Mouse (Mus musculus): ENCODE data around the gene Slc35f5. TPM values are rescaled to one million over a fixed set of nuclear protein-coding genes. Genes with fewer than 3 reads are reported as not detected.

Gene Slc35f5
- total RNA-seq, 2 experiments from 2014 or later, result 17.7 to 42.4 TPM

DNA sequence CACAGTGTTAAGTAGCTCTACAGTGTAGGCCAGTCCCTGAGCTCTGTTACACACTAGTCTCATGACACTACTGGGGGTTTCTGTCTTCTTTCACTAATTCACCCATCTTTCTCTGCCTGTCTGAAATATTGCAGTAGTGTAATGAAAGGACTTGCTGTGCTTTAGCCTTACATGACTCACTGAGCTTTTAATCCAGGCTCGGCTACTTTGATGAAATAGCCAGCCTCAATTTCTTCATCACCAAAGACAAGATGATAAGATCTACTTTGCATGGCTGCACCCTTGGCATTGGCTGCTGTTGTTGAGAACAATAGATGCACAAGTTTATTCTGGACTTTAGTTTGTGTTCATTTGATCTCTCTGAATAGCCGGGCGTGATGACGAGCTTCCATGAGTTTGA lies 7.7 kb downstream of the Slc35f5 start:
- DNase-seq (ENCODE audit: low spot score), result no peak

DNA sequence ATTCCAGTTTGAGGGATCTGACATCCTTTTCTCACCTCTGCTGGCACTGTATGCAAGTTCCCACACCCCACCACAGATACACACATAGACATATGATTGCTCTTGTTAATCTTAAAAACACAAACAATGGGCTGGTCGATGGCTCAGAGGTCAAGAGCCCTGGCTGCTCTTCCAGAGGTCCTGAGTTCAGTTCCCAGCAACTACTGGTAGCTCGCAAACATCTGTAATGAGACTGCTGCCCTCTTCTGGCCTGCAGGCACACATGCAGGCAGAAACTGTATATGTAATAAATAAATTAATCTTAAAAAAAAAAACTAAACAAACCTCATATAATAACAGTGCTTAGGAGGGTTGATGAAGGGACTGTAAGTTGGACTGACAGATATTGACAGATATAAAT lies 13.8 kb downstream of the Slc35f5 start:
- DNase-seq (ENCODE audit: low spot score), result peak; percentile 12

DNA sequence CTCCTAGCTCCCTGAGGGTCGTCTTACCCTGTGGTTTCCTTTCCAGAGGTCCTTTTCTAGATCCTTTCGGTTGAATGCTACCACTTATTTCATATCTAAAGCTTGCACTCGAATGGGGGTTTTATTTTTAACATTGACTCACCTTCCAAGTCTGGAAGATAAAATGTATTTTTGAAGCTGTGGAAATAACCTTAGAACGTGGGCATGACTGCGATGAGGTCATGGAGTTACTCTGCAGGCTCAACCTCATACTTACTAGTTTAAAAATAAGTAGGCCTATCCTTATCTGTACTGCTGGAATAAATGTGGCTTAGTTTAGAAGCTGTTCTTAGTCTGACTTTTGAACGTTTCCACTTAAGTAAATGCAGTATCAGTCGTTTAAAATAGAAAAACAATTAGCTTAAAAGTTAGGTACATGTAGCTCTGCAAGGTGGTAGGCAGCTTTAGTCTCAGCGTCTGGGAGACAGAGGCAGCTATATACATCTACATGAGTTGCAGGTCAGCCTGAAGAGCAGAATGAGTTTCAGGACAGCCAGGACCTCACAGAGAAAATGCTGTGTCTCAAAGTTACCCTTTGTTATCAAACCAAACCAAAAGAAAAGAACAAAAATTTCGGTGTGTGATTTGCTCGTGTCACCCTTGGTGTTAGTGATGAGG lies 15.2 kb downstream of the Slc35f5 start:
- peak; percentile 48 for DNase-seq (ENCODE audit: low spot score)

DNA sequence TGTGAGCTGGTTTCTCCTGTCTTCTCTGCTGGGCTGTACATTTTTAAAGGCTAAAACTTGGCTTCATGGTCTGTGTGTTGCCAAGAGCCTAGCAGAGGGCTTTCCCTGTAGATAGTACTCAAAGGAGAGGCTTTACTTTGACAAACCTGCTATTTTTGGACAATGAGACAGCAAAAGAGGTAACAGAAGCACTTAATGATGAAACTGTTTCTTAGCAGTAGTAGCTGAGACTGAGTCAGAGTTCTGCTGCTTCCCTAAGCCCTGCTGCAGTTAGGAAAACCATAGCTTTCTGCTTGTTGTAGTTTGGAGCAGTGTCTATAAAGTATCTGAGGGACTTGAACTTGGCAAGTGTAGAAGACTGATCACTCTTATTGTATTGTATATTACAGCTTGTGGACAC lies 16.6 kb downstream of the Slc35f5 start:
- DNase-seq (ENCODE audit: low spot score), result no peak

DNA sequence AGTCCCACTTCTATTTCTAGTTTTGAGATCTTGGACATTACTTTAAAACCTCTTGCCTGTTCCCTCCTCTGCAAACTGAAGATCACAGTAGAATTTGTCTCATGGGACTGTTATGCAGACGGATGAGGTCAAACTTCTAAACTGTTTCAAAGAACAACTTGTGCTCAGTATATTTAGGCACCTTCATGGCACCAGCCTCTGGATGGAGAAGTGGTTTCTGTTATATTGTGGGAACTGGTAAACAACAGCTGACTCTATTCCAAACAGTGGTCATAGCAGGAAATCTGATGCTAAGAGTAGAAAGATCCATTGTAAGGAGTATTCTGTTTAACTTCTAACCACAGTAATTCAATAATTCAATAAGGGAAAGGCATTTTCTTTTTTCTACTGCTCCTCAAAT lies 17.7 kb downstream of the Slc35f5 start:
- peak; percentile 67 for DNase-seq (ENCODE audit: low spot score)

DNA sequence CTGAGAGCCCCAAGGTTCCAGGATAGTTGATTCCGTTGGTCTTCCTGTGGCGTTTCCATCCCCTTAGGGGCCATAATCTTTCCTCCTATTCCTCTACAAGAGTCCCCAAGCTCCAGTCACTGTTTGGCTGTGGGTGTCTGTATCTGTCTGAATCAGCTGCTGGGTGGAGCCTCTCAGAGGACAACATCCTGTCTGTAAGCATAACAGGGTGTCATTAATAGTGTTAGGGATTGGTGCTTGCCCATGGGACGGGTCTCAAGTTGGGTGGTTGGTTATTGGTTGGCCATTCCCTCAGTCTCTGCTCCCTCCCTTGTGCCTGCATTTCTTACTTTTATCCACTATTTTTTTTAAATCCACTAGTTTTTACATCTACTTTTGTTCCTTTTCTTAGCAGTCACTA lies 20.7 kb downstream of the Slc35f5 start:
- no peak for DNase-seq (ENCODE audit: low spot score)

DNA sequence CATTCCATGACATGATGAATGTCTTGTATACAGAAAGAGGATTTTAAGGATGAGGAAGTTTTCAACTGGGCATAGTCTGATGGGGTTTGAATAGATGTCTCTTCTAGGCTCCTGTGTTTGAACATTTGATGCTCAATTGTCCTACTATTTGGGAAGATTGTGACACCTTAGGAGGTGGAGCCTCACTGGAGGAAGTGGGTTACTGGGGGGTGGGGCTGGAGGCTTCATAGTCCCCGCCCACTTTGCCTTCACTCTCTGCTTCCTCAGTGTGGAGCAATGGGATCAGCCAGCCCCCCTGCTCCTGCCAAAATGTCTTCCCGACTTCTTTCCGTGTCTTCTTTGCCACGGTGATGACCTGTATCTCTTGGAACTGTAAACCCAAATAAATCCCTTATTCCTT lies 43.2 kb downstream of the Slc35f5 start:
- no peak for DNase-seq (ENCODE audit: low spot score)

DNA sequence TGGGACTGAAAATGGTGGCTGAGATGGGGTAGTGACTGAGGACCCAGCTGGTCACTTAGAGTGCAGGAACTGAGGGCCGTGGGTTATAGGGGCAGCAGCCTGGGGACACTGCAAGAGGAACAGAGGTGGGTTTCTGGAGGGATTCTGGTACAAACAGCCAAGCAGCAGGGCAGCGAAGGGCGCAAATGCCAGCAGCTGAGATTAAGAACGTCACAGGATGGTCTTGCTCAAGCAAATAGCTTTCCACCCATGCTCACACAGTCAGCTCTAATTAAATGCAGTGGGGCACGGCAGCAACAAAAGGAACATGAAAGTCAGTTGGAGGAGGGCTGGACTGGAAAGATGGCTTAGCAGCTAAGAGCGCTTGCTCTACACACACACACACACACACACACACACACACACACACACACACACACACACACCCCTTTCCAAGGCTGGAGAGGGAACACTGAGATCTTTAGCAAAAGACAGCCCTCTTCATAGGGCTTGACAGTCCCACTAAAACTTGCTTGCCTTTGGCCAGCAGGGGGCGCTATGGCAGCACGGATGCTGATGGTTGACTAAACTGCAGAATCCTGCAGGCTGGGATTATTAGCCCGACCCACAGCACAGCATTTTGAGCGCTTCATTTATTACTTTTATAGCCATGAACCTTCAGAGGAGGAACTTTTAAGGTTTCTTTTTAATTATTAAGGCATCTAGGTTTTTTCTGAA lies 46.9 kb downstream of the Slc35f5 start:
- DNase-seq (ENCODE audit: low spot score), result peak; percentile 76

DNA sequence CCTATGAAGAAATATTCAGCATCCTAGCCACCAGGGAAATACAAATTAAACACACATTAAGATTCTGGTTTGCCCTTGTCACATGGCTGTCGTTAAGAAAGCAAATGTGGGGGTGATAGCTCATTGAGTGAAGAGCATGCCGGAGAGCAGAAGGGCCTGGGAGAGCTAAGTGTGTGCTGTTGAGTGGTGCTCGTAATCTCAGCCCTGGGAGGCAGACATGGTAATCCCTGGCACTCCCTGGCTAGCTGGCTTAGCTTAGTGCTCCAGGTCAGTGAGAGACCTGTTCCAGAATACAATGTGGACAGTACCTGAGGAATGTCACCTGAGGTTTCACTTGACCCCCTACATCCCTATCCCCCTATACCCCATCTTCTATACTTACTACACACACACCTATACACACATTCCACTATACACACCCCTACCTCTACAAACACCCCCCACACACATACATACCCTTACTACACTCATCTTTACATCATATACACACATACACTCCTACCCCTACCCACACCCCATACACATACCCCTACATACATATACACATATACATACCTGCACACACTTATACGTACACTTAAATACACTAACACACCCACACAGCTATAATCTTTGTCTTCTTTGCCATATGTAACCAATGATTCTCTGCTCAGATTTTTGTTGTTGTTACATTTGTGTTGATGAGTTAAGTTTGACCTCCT lies 64.1 kb downstream of the Slc35f5 start:
- DNase-seq (ENCODE audit: low spot score), result no peak

DNA sequence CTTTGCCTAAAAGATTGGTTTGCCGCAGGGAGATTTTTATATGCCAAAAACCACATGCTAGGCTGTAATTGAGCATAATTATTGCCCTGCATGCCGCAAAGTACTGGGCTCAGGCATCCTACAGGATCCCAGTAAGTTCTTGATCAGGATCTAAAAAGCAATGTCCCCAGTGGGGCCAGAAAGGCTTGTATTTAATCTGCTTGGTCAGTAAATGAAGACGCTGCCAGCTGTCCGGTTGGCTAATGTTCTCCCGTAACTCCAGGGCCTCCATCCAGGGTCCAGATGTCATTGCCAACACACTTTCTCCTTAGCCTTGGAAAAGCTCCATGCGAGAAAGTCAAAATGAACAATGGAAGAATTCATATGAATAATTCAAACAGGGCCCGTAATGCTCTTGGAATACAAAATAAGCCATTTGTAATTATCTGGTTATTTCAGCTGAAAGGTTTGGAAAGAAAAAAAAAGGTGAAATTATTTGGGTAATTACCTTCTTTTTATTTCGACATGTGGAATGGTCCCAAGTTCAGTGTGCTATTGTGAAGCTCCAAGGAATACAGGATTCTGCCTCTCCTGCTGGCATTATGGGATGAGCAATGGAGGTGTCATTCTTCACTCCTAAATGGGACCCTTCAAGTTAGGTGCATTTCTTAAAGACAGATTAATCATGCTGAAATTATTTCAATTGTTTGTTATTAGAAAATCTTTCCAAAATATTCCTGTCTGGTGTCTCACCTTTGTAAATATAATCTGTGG lies 79.3 kb downstream of the Slc35f5 start:
- DNase-seq (ENCODE audit: low spot score), result peak; percentile 7

DNA sequence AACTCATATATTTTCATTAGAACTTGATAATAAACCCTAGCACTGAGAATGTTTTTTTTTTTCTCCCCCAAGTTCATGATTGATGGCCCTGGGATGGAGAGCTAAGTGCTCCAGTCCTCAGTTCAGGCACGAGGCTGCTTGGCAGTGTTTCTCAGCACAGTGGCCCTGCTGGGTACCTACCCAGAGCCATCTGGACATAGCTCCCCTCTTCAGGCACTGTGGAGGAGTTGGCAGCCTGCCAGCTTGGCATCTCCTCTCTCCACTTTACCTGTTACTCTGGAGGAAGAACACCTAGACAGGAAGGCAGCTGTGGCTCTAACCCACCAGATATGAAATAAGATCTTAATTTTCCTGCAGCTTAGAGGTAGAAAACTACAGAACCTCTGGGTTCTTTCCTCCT lies 83.2 kb downstream of the Slc35f5 start:
- no peak for DNase-seq (ENCODE audit: low spot score)

Other genes starting within 250 kb of the Slc35f5 start
- gene Actr3, start 124.9 kb upstream of the Slc35f5 start, total RNA-seq (2021), result 10 to 100 TPM; 40.0 to 50.8 TPM
- gene Gpr39, start 116.4 kb downstream of the Slc35f5 start, total RNA-seq (2021), result not detected

All from gastrocnemius, adult 18-20 months (tissue).